Mouse (Mus musculus) kidney, embryonic 16.5 days (tissue): Measurements from ENCODE around the gene Exosc8. TPM values are rescaled to one million over a fixed set of nuclear protein-coding genes. Genes with fewer than 3 reads are reported as not detected.
"Not testable (repeated sequence)": the region's sequence is repeated elsewhere in the genome, so short reads cannot be mapped to it uniquely, and the experiment has no call there.

Source experiments
- ATAC-seq: fragments of 200-750 bp; cut with Nextera tagmentation; 2 replicates; pipeline ENCODE4 v1.8.0; 2017; ENCODE audit warnings: moderate TSS enrichment; ENCODE audit not compliant: low FRiP score, low TSS enrichment
- H3K27ac ChIP-seq: fragments of 300-500 bp; sonication (generic); 2 replicates; pipeline ENCODE4 v1.5.1; 2014; ENCODE audit warnings: low read length
- H3K27me3 ChIP-seq: fragments of 300-500 bp; sonication (generic); 2 replicates; pipeline ENCODE4 v1.6.1; 2014; ENCODE audit warnings: low read length, control low read depth, mixed read lengths; ENCODE audit not compliant: insufficient read depth
- H3K36me3 ChIP-seq: fragments of 300-500 bp; sonication (generic); 2 replicates; pipeline ENCODE4 v1.6.1; 2014; ENCODE audit warnings: low read length, control low read depth, mixed read lengths; ENCODE audit not compliant: insufficient read depth
- H3K4me1 ChIP-seq: fragments of 300-500 bp; sonication (generic); 2 replicates; pipeline ENCODE4 v1.6.1; 2014; ENCODE audit warnings: low read length, control low read depth, mixed read lengths; ENCODE audit not compliant: insufficient read depth
- H3K4me2 ChIP-seq: fragments of 300-500 bp; sonication (generic); replicated peaks from 2 replicates; pipeline ENCODE4 v1.6.1; 2014; ENCODE audit warnings: low read depth, low read length
- H3K4me3 ChIP-seq: fragments of 300-500 bp; sonication (generic); 2 replicates; pipeline ENCODE4 v1.5.1; 2014; ENCODE audit warnings: mild to moderate bottlenecking, low read length
- H3K9ac ChIP-seq: fragments of 300-500 bp; sonication (generic); replicated peaks from 2 replicates; pipeline ENCODE4 v1.6.1; 2014; ENCODE audit warnings: low read length
- H3K9me3 ChIP-seq: fragments of 300-500 bp; sonication (generic); 2 replicates; pipeline ENCODE4 v1.6.1; 2016; ENCODE audit warnings: low read length, control low read depth
- WGBS: fragments of 180-500 bp; shearing (Covaris S2); extraction: QIAGEN DNeasy Blood & Tissue Kit; methylation state at CpG from one replicate; pipeline ENCODE4 v1.1.7; 2014; 5-methylcytosine and 5-hydroxymethylcytosine counted together
- polyA plus RNA-seq: library from polyadenylated mRNA; unstranded; fragments of >200 nt; fragmentation: Nextera tagmentation; extraction: Ambion mirVana; gene quantifications from 2 replicates; pipeline ENCODE4 v1.2.1, GENCODE M21; 2015

Exosc8 gene
- polyA plus RNA-seq, 1 experiment from 2014 or later = 136 TPM

- Histone ChIP-seq H3K27me3 (no peaks in the 10 kb centered on the region), H3K9ac (no peak overlapping the region), H3K4me1 (no peaks in the 10 kb centered on the region), H3K36me3 (peaks cover 65% of the 10 kb centered on the region), H3K4me2 (no peak overlapping the region), H3K9me3 (no peaks in the 10 kb centered on the region), H3K27ac (no peak overlapping the region), H3K4me3 (no peak overlapping the region)
- no peak for ATAC-seq
- 77% methylated on average over 3 of the region's 3 CpGs for WGBS
Measured at GRCm38 (mm10) chr3:54718947-54719346, 16.2 kb downstream of the Exosc8 start.

GRCm38 (mm10) chr3:54717348-54717747 lies 17.8 kb downstream of the Exosc8 start:
- Histone ChIP-seq H3K27ac (no peak overlapping the region), H3K4me2 (no peak overlapping the region), H3K4me1 (no peaks in the 10 kb centered on the region), H3K4me3 (no peak overlapping the region), H3K36me3 (peaks cover 59% of the 10 kb centered on the region), H3K9me3 (no peaks in the 10 kb centered on the region), H3K9ac (no peak overlapping the region), H3K27me3 (no peaks in the 10 kb centered on the region)
- no peak for ATAC-seq
- WGBS = 80% methylated on average over 6 of the region's 6 CpGs

DNA sequence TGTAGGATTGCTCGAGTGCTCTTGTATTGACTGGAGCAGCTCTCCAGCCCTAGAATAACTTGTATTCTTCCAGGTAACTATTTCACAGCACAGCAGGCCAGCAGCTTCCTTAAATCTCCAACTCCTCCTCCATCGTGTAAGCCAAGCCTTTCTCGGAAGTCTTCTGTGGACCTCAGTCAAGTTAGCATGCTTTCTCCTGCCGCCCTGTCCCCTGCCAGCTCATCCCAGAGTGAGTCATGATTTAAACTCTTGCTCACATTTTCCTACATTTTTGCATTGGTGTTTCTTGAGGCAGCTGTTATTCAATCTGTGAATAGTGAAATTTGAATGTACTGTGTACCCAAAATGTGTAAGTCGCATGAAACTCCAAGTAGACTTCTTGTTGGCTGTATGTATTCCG lies 19.7 kb downstream of the Exosc8 start:
- WGBS = 92% methylated on average over 6 of the region's 6 CpGs

GRCm38 (mm10) chr3:54714253-54714652 lies 20.9 kb downstream of the Exosc8 start, which contains the start of gene Gm21958:
Gene Gm21958, minus strand, starts transcription at chr3:54714353.
- no peak for ATAC-seq
- Histone ChIP-seq H3K27ac (no peak within 1 kb of the TSS), H3K36me3 (peaks cover 69% of the 10 kb centered on the region), H3K4me2 (no peak within 1 kb of the TSS), H3K9ac (no peak within 1 kb of the TSS), H3K27me3 (no peaks in the 10 kb centered on the region), H3K9me3 (no peaks in the 10 kb centered on the region), H3K4me1 (no peaks in the 10 kb centered on the region), H3K4me3 (no peak within 1 kb of the TSS)
- WGBS = 86% methylated on average over 6 of the region's 6 CpGs

More for the DNA sequence above, 19.7 kb downstream of the Exosc8 start:
- no peaks in the 10 kb centered on the region for H3K27me3 ChIP-seq
- H3K4me1 ChIP-seq = no peaks in the 10 kb centered on the region
- H3K4me2 ChIP-seq = no peak overlapping the region
- no peak for ATAC-seq
- no peaks in the 10 kb centered on the region for H3K9me3 ChIP-seq
- H3K36me3 ChIP-seq = peaks cover 60% of the 10 kb centered on the region
- no peak overlapping the region for H3K27ac ChIP-seq
- H3K9ac ChIP-seq = no peak overlapping the region
- H3K4me3 ChIP-seq = no peak overlapping the region

DNA sequence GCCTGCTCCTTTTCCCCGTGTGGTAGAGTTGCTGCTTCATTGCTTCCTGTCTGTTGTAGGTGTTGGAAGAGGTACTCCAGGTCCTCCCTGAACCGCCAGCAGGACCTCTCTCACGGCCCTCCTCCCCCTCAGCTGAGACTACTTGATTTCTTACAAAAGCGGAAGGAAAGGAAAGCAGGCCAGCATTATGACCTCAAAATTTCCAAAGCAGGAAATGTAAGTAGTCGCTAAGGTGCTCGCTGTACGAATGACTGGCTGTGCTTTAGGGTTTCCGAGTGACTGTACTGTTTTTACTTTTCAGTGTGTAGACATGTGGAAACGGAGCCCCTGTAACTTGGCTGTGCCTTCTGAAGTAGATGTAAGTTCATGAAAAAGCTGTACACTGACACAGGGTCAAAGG lies 26.2 kb downstream of the Exosc8 start:
- no peak overlapping the region for H3K4me2 ChIP-seq
- H3K27me3 ChIP-seq = no peaks in the 10 kb centered on the region
- no peaks in the 10 kb centered on the region for H3K9me3 ChIP-seq
- no peak overlapping the region for H3K27ac ChIP-seq
- no peaks in the 10 kb centered on the region for H3K4me1 ChIP-seq
- H3K36me3 ChIP-seq = peaks cover 69% of the 10 kb centered on the region
- no peak for ATAC-seq
- H3K4me3 ChIP-seq = no peak overlapping the region
- no peak overlapping the region for H3K9ac ChIP-seq
- WGBS = 72% methylated on average over 9 of the region's 9 CpGs

DNA sequence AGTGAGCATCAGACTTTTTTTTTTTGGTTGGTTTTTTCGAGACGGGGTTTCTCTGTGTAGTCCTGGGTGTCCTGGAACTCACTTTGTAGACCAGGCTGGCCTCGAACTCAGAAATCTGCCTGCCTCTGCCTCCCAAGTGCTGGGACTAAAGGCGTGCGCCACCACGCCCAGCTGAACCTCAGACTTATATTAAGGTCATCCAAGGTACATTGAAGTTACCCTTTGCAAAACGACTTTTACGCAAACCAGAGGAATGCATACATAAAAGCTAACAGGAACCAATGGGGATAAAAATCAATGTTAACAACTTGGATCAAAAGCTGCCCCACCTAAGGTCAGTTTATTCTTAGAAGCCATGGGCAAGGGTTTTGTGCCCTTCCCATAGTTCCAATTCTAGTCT lies 31.1 kb downstream of the Exosc8 start:
- not testable (repeated sequence) for H3K4me2 ChIP-seq, H3K4me1 ChIP-seq, H3K27ac ChIP-seq, H3K27me3 ChIP-seq, H3K9ac ChIP-seq, H3K4me3 ChIP-seq, H3K9me3 ChIP-seq, ATAC-seq
- WGBS = 96% methylated on average over 8 of the region's 8 CpGs
- H3K36me3 ChIP-seq = peaks cover 65% of the 10 kb centered on the region

GRCm38 (mm10) chr3:54699759-54700301 lies 35.4 kb downstream of the Exosc8 start:
- no peaks in the 10 kb centered on the region for H3K9me3 ChIP-seq
- no peak overlapping the region for H3K4me2 ChIP-seq
- no peak overlapping the region for H3K4me3 ChIP-seq
- no peak overlapping the region for H3K27ac ChIP-seq
- H3K9ac ChIP-seq = no peak overlapping the region
- H3K36me3 ChIP-seq = peaks cover 58% of the 10 kb centered on the region
- H3K4me1 ChIP-seq = no peaks in the 10 kb centered on the region
- WGBS = 76% methylated on average over 5 of the region's 5 CpGs
- ATAC-seq = no peak
- no peaks in the 10 kb centered on the region for H3K27me3 ChIP-seq

GRCm38 (mm10) chr3:54693056-54693415 lies 42.2 kb downstream of the Exosc8 start:
- peaks cover 18% of the 10 kb centered on the region for H3K36me3 ChIP-seq
- peak overlapping the region; percentile 70 for H3K4me2 ChIP-seq
- H3K27me3 ChIP-seq = no peaks in the 10 kb centered on the region
- peak overlapping the region; percentile 64 for H3K4me3 ChIP-seq
- no peaks in the 10 kb centered on the region for H3K9me3 ChIP-seq
- peak overlapping the region; percentile 87 for H3K27ac ChIP-seq
- H3K9ac ChIP-seq = peak overlapping the region; percentile 76
- under 1% methylated on average over 8 of the region's 8 CpGs for WGBS
- peaks cover 5% of the 10 kb centered on the region; the same call in 1 of the 2 replicates for H3K4me1 ChIP-seq
- no peak; the same call in 1 of the 2 replicates for ATAC-seq

DNA sequence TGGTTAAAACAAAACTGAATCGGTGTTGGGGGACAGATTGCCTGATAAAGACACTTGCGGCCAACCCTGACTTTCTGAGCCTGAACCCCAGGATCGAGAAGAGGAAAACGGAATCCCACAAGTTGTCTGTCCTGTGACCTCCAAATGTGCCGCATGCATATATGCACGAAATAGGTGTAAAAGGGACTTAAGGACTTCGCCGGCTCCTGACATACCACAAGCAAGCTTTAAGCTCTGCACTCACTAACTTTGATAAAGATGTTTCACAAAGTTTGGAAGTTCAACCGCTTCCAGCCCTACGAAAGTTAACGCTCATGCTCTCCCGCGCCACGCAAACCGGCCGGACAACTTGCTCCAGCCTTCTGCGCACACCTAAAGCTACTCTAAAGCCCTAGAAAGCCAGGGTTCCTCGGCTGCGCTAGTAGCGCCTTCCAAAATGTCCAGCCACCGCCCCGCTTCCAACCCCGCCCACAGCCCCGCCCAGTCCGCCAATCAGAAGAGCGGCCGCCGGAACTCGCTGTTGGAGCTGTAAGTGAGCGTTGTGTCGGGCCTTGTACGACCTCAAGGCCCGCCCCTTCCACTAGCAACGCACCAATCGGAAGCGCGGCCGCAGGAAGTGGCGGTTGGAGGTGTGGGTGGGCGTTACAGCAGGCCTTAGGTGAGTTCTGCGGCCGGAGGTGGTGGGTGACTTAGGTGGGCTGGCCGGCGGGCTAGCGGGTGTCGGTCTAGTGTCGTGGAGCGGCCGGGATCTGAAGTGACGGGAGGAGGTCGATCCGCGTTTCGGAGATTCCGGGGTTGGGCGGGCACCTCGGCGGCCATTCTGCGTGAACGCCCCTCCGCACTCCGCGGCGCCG lies 42.8 kb downstream of the Exosc8 start, which contains the start of gene Supt20:
Supt20 (plus strand) TSS at position 606 of the 854 bp plus-strand sequence.
- WGBS = 1% methylated on average over 65 of the region's 65 CpGs
- peak; percentile 99 for ATAC-seq
- no peaks in the 10 kb centered on the region for H3K9me3 ChIP-seq

GRCm38 (mm10) chr3:54689091-54689490 lies 46.1 kb downstream of the Exosc8 start:
- no peaks in the 10 kb centered on the region for H3K4me1 ChIP-seq
- no peak overlapping the region for H3K9ac ChIP-seq
- no peak overlapping the region for H3K4me2 ChIP-seq
- no peak for ATAC-seq
- H3K9me3 ChIP-seq = no peaks in the 10 kb centered on the region
- H3K36me3 ChIP-seq = no peaks in the 10 kb centered on the region
- no peak overlapping the region for H3K4me3 ChIP-seq
- no peak overlapping the region for H3K27ac ChIP-seq
- no peaks in the 10 kb centered on the region for H3K27me3 ChIP-seq
- 47% methylated on average over 2 of the region's 2 CpGs for WGBS

More for the DNA sequence above, 42.8 kb downstream of the Exosc8 start, which contains the start of gene Supt20:
- peak within 1 kb of the TSS; percentile 87 for H3K4me2 ChIP-seq
- H3K36me3 ChIP-seq = peaks cover 15% of the 10 kb centered on the region
- peaks cover 5% of the 10 kb centered on the region; the same call in 1 of the 2 replicates for H3K4me1 ChIP-seq
- no peaks in the 10 kb centered on the region for H3K27me3 ChIP-seq
- peak within 1 kb of the TSS; percentile 64 for H3K4me3 ChIP-seq
- peak within 1 kb of the TSS; percentile 87 for H3K27ac ChIP-seq
- H3K9ac ChIP-seq = peak within 1 kb of the TSS; percentile 76
